Mouse (Mus musculus) cortical plate, adult 2 months (tissue): ENCODE measurements at regions not wholly inside any gene's neighbourhood (a gene's known extent, or its start where the extent isn't known, plus 50 kb on each side); places are given as distances from the start of the nearest gene placed in this dataset.

Experiments
- CTCF ChIP-seq: fragments of 200-500 bp; IDR thresholded peaks from 2 replicates; pipeline ENCODE4 v1.5.1; 2011; ENCODE audit warnings: mild to moderate bottlenecking, control low read depth, low read length; ENCODE audit not compliant: insufficient read depth; ENCODE audit errors: extremely low read depth
- POLR2A ChIP-seq: fragments of 200-500 bp; IDR thresholded peaks from 2 replicates; pipeline ENCODE4 v1.6.1; 2011; ENCODE audit warnings: mild to moderate bottlenecking, low read length, control low read depth; ENCODE audit not compliant: insufficient read depth; ENCODE audit errors: extremely low read depth

- no peak for TF ChIP-seq CTCF
- TF ChIP-seq POLR2A, result no peak
Measured at GRCm38 (mm10) chr1:148870788-148871187, 1090.3 kb downstream of the Pla2g4a start.
